Mouse (Mus musculus): ENCODE measurements around the gene Apba2.
A peak's percentile ranks its signal among the peaks of the same experiment; 100 is the strongest.

Apba2 gene

DNA sequence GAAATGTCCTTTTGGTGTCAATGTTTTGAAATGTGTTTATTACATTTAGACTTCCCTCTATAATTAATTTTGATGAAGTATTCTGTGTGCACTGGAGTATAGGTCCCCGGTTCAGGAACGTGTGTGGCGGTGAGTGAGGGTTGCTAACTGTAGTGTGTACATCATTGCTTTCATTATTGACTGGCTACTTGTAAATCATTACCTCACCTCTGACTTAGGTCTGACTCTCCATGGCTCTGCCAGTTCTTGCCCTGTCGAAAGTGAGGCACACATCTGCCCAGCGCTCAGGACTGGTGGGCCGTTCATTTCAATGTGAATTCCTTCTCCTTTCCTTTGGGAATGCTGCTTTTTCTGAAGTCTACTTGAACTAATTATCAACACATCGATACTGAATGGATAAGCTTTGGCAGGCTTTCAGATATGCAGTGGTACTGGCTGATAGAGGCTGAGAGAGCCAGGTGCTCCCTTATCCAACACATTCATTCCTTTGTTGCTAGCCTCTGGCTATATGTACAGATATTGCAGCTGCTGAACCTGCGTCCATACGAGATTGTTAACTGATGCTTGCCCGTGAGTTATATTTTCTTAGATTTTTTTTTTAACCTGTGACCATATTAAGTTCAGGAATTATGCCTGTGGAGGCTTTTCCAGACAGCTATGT is 147.6 kb downstream of the Apba2 start:
- no peak for DNase-seq (ENCODE audit: extremely low spot score, low read depth, low spot score)

DNA sequence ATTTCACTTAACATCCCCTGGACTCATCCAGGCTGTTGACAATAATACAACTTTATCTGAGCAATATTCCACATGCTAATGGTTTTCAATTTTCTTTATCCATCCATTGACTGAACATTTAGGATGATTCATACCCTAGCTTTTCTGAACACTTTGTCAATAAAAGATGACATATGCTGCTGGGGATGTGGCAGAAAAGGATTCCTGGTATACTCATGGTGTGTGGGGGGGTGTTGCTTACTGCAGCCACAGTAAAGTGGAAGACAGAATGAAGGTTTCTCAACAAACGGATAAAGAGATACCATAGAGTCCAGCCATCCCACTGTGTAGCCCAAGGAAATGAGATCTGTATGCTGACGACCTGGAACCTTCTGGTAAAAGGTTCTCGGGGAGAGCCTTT is 150.5 kb downstream of the Apba2 start:
- no peak for DNase-seq (ENCODE audit: extremely low spot score, low read depth, low spot score)

DNA sequence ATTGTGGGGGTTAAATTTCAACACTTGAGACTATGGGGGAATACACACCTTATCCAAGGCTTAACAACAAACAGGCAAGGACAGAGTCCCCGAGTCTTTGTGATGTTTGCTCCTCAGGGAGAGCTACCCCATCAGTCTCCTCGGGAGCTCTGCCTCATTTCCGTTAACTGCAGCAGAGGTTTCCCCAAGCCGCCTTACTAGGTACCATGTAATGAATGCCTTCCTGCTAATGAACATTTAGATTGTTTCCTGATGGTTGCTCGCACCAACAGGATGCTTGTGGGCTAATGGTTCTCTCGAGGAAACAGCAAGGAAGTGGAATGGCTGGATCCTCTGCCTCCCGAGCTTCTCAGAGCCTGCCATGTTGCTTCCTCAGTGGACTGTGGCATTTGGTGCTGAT is 155.3 kb downstream of the Apba2 start:
- DNase-seq (ENCODE audit: extremely low spot score, low read depth, low spot score) = no peak

DNA sequence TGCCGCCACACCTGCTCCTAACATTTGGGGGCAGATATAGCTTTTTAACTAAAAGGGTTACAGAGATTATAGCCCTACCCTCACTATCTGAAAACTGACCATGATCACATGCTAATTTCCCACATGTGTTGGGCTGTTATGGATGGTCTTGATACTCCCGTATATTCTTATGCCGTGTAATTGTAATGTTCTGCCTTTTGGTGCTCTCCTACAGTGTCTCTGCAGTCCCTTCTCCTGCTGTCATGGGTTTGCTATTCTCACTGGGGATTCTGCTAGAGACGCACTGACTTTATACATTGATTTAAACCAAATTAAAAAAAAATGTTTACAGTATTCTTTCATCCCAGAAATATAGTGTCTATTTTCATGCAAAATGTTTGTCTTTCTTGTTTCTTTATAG is 157.4 kb downstream of the Apba2 start:
- DNase-seq (ENCODE audit: extremely low spot score, low read depth, low spot score) = no peak

DNA sequence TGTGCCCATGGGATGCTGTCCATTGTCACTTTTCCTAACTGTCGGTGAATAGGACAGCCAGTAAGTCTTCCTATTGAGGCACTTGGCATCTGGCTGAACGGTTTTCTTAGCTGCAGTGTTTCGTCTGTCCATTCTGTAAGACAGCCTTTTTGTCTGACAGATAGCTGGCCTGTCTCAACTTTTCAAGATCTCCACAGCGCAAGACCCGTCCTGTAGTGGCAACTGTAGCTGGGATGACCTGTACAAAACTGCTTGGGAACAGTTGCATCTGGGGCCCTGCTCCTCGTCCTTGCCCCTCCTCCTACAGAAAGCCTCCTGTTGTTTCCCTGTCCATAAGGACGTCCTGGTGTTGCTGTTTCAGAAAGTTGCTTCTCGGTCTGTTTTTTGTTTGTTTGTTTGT is 157.8 kb downstream of the Apba2 start:
- no peak for DNase-seq (ENCODE audit: extremely low spot score, low read depth, low spot score)

DNA sequence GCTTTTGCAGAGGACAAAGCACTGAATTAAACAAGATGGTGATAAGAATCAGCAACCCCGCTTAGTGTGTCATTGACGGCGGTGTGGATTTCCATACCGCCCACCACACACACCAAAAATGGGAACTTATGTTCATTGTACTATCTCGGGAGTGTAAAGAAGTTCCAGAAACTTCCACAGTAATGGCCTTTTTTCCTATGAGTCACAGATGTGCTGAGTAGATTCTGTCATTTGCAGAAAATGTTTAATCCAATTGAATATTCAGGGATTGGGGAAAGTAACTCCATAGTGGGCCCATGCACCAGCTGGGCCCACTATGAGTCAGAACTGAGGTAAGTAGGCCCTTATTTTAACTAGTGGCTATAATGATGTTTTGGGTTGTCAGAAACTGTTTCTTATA is 161.0 kb downstream of the Apba2 start:
- DNase-seq (ENCODE audit: extremely low spot score, low read depth, low spot score) = no peak

DNA sequence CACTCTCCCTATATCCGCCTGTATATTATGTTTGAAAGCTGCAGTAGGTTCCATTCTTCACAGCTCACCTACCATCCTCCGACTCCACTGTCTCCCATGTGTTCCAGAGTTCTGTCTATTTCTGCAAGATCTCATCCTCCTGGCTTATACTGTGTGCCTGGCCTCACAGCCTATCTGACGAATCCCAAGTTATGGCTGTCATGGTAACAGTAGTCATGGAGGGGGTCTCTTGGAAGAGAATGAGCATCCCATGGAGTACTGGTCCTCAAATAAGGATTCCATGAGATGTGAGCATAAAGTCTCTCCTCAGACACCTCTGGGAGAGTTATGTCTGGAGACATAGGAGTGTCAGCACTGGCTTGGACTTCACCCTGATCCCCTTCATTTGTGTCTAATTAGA is 162.1 kb downstream of the Apba2 start:
- DNase-seq (ENCODE audit: extremely low spot score, low read depth, low spot score) = no peak

DNA sequence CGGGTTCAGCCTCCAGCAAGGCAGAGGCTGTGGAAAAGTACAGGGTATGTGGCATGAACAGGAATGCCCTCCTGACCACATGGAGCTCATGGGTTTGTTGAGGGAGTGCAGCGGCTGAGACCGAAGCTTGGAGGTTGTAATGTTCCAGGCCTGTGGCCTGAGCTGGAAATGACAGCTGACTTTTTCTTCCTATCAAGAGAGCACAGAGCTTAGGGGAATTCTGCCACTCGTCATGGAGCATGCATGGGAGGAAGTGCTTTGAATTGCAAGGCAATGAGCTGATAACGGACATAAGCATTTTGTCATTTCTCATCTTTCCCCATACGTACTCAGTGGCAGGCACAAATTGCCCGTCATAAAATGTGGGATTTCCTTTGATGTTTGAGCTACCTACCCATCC is 163.6 kb downstream of the Apba2 start:
- DNase-seq (ENCODE audit: extremely low spot score, low read depth, low spot score) = no peak

DNA sequence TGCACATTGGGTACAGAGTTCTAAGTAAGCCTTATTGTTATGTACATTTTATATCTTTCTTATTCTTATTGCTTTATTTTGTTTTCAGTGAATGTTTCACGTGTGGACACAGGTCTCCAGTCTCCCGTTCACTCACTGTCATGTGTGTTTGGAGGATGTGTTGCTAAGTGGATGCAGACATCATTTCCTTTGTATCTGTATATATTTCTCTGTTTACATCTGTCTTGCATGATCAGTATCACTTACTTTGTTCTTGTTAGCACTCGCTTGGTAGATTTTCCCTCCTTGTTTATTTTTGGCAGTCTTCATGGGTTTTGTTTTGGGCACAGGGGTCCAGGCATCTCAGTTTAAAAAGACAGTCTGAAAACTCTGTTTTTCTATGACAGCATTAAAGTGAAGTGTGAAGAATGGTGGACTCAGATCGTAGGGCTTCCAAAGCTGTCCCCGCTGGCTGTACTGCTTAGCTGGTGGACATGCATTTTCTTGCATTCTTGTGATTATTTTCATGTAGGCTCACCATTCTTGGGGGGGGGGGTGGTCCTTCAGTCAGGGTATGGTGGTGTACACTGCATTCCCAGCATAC is 164.3 kb downstream of the Apba2 start:
- no peak for DNase-seq (ENCODE audit: extremely low spot score, low read depth, low spot score)

DNA sequence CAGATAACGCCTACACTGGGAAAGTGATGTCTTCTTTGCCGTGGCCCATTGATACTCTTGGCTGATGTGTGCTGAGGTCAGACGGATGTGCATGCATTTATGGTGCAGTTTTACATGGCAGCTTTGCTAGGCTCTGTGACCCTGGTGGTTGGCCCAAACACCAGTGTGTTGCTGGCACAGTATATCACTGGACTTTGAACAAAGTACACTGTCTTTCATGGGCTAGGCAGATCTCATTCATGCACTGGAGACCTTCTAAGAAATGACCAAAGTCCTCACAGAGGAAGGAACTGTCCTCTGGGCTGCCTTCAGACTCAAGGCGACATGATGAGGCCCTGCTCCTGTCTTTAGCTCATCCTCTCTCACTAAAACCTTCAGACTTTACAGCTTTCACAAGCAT is 166.5 kb downstream of the Apba2 start:
- no peak for DNase-seq (ENCODE audit: extremely low spot score, low read depth, low spot score)

DNA sequence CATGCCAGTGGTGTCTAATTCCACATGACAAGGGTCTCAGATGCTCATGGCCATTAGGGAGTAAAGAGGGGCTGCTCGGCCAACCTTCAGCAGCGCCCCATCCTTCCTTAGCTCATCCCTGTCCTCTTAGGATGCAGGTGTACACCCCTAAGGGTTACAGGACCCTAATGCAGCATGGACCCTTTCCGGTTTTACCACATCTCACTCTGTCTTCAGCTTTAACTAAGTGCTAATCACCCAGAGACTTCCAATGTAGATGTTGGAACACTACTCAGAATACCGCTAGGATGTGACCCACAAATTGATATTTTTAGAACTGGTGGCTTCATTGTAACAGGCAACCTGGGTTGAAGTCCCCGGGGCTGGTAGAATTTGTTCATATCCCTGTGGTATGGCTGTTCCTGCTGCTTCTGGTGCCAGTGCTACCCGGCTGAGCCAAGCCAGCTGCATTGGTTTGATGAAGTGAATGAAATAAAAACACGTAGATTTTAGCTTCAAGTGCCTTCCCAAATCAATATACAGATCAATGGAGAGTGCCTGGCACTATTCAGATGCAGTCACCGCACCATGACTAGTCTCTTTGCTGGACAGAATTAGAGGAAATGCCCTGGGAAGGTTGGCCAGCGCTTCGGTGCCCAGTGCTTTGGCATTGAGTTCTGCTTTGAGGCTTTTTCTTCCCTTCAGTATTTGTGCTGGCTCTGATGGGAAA is 178.4 kb downstream of the Apba2 start:
- DNase-seq (ENCODE audit: extremely low spot score, low read depth, low spot score) = no peak

DNA sequence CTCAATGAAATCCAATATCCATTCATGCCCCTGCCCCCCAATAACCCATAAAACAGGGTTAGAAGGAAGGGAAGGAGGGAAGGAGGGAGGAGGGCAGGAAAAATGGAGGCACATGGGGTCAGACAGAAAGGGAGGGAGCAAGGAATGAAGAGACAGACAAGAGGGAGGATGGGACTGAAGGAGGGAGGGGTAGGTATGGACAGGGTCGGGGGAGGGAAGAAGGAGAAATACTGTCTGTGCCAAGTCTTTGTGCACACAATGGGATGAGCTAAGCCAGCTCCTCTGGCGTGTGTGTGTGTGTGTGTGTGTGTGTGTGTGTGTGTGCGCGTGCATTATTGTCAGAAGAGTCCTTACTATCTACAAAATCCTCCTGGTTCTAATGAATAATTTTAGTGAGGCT is 183.4 kb downstream of the Apba2 start:
- no peak for DNase-seq (ENCODE audit: extremely low spot score, low read depth, low spot score)

DNA sequence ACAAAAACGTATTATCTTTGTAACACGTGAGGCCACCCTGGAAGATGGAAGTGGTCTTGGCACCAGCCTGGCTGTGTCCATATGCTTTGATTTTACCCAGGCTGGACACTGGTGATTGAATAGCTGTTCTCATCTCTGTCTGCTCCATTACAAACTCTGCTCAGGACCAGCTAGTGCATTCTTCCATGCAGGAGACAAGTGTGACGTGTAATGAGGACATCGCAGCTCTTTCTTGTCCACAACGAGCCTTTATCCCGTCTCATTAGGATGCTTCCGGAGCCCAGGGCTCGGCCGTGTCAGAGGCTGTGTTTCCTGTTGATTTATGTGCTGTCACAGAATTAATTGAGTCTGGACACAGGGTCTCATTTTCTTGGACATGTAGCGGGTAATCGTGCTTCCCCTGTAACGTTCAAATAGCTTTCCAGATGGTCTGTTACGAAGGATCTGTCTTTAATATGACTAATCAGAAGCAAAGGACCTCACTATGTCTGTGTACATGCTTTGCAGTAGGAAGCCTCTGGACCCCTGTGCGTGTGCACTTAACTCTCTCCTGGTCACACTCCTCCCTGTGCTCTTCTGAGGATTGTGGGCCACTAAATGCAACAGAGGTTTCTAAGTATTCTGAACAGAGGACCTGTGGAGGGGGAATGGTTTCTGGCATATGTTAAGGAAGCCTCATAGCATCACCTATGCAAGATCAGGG is 186.8 kb downstream of the Apba2 start:
- DNase-seq (ENCODE audit: extremely low spot score, low read depth, low spot score) = peak; percentile 33

DNA sequence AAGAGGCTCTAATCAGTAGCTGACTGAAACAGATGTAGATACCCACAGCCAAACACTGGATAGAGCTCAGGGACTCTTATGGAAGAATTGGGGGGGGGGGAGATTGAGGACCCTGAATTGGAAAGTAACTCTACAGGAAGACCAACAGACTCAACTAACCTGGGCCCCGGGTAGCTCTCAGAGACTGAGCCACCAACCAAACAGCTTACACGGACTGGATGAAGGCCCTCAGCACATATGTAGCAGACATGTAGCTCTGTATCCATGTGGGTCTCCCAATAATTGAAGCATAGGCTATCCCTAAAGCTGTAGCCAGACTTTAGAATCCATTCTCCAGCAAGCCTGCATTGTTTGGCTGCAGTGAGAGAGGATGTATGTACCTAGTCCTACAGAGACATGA is 190.3 kb downstream of the Apba2 start:
- DNase-seq (ENCODE audit: extremely low spot score, low read depth, low spot score) = no peak

DNA sequence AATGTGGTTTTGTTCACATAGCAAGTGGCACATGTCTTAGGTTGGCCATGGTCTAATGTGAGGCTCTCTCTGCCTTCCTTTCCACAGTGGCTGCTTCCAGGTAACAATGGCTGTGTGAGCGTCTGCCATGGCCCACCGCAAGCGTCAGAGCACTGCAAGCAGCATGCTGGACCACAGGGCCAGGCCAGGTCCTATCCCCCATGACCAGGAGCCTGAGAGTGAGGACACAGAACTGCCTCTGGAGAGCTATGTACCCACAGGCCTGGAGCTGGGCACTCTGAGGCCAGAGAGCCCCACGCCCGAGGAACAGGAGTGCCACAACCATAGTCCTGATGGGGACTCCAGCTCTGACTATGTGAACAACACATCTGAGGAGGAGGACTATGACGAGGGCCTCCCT is 193.4 kb downstream of the Apba2 start:
- no peak for DNase-seq (ENCODE audit: extremely low spot score, low read depth, low spot score)

DNA sequence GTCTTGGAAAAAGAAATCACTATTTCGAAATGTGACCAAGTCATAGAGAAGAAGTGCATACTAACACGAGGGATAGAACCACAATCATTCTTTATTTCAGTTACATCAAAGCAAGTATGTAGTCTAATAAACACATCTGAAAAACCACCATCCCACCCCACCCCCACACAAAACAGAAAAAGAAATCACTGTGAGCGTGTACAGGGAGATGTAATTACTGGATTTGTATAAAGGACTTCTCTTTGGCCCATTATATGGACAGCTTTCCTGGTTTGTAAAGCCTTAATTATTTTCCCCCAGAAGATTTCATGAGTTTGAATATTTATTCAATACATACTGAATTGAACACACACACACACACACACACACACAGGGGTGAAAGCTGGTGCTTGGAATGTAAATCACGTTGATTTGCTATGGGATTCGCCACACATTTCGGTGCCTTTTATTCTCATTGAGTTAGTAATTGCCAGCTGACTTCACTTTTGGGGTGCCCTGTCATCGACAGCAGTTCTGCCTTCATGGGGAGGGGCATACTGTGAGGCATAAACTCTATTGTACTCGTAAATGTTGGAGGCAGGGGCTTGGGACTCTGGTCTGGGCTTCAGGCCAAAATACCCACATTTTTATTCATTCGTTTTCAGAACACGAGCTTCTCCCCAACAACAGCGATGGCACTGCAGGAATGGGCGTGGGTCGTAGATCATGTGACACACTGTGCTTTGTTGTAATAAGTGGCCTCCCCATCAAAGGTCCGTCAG is 195.2 kb downstream of the Apba2 start:
- no peak for DNase-seq (ENCODE audit: extremely low spot score, low read depth, low spot score)

DNA sequence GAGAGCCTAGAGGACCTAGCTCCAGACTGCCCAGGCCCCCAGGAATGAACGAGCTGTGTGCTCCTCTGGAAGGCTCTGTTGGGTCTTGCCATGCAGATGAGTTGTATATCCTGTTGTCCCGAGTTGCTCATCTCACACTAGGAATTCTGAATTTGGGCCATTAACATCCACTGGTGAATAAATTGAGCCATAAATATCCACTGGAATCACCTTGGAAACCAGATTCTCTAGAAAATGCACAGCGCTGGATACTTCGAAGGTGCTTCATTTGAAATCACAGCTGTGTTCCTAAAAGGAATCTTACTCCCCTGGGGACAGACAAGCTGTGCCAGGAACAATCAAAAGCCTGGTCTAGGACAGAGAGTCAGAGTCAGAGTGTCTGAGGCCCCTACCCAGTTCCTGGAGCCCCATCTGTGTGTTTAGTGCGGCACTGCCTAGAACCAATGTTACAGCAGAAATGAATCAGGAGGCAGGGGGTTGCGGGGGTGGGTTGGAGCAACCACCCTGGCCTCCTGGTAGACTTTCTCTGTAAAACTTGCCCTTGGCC is 196.4 kb downstream of the Apba2 start:
- DNase-seq (ENCODE audit: extremely low spot score, low read depth, low spot score) = no peak

DNA sequence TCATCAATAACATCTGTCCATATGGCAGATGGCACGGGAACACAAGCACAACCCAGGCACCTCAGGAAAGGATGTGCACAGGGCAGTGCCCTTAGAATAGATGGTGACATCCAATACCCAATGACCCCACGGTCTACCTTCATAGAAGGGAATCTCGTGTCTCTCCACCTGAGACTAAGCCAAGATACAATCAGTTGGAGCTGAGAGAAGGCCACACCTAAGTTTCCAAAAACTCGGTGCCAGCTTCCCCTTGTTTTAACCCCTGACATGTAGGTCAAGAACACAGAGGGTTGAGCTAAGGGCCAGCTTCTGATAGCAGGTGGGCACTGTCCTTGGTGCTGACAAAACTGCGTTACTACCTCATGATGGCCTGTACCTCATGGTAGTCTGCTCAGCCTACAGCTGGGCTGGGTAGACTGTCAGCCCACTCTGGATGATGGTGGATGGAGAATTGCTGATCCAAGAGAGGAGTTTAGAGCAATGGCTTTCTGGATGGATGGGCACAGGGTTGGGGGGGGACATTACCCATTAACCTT is 202.6 kb downstream of the Apba2 start:
- DNase-seq (ENCODE audit: extremely low spot score, low read depth, low spot score) = no peak

DNA sequence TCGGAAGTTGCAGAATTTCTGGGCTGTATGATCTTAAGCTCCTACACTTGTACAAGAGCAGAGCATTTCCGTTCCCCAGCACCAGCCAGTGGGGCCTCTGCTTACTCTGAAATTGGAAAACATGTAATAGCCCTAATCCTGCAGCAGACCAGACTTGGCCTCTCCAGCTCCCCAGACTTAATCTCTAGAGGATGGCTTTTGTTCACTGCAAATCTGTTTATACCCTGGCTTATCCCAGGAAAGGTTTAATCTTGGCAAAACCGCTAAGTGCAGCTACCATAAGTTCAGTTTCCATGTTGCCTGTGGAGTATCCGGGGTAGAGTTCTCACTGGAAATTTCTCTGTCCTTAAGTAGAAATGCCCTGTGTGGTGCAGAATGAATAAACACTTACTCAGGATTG is 206.7 kb downstream of the Apba2 start:
- no peak for DNase-seq (ENCODE audit: extremely low spot score, low read depth, low spot score)

DNA sequence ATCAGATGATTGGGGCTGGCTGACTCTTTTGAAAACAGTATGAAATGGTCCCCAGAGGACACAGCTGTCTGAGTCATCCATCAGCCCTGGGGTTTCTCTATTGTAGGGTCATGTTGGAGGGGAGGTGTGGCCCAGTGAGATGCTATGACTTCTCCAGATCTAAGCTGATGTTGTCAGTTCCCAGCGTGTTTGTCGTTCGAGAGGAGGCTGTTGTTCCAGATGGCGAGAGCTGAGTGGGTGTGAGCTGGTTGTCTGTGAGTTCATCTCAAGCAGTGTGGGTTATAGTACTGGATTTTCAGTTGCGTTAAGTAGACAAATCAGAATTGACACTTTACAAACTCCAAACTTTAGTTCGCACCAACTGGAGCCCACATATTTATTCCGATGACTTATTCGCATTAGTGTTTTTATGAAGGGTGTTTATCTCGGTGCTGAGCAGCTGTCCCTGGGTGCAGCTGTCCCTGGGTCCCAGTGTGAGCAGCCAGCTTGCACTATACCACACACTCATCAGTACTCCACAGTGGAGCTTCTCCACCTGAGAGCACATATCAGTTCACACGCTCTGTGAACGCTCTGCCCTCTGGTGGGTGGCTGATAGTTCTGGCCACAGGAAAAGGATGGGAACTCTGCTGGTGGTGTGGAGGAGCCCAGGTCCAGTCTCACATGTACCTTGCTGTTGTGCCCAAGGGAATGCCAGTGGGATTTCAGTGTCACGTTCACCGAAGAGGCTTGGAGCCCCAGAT is 208.2 kb downstream of the Apba2 start:
- no peak for DNase-seq (ENCODE audit: extremely low spot score, low read depth, low spot score)
